Mouse (Mus musculus): ENCODE results near the gene Ccdc81. TPM values are rescaled to one million over a fixed set of nuclear protein-coding genes. Genes with fewer than 3 reads are reported as not detected.

The Ccdc81 gene
- total RNA-seq, 2 experiments from 2014 or later, result not detected

Other genes with a start within 250 kb of the Ccdc81 start
- 10 to 100 TPM; 59.1 to 61.9 TPM for gene Hikeshi, start 37.6 kb upstream of the Ccdc81 start, total RNA-seq (2021)
- gene Eed, start 77.4 kb upstream of the Ccdc81 start, total RNA-seq (2021), result 10 to 100 TPM; 26.6 to 30.3 TPM
- 100 to 1,000 TPM; 218 to 284 TPM for gene Picalm, start 226.6 kb upstream of the Ccdc81 start, total RNA-seq (2021)